Mouse (Mus musculus) layer of hippocampus, postnatal 10 days (tissue): ENCODE measurements around the gene Tbc1d2. TPM values are rescaled to one million over a fixed set of nuclear protein-coding genes. Genes with fewer than 3 reads are reported as not detected.
"Not testable (repeated sequence)": the region's sequence is repeated elsewhere in the genome, so short reads cannot be mapped to it uniquely, and the experiment has no call there.

Experiments
- DNase-seq, 2 experiments: peaks; one replicate each; pipeline ENCODE4 v3.0.0; 2021; ENCODE audit warnings: low spot score in 2 of 2
- total RNA-seq, 2 experiments: library from RNA; stranded (reverse); gene quantifications; 2 replicates each; pipeline ENCODE4 v1.2.3; 2021

Tbc1d2 gene
- total RNA-seq, 2 experiments from 2014 or later = 2.5 to 2.9 TPM

GRCm38 (mm10) chr4:46582024-46582423 lies 68.0 kb downstream of the Tbc1d2 start:
- not testable (repeated sequence) for DNase-seq

GRCm38 (mm10) chr4:46581577-46581976 lies 68.4 kb downstream of the Tbc1d2 start:
- DNase-seq = not testable (repeated sequence)

GRCm38 (mm10) chr4:46580799-46581243 lies 69.2 kb downstream of the Tbc1d2 start:
- DNase-seq = not testable (repeated sequence)

GRCm38 (mm10) chr4:46578796-46579346 lies 71.1 kb downstream of the Tbc1d2 start:
- not testable (repeated sequence) for DNase-seq

- DNase-seq = no peak
These were observed 71.8 kb downstream of the Tbc1d2 start for GRCm38 (mm10) chr4:46578228-46578627.

- not testable (repeated sequence) for DNase-seq
These were observed 74.3 kb downstream of the Tbc1d2 start for GRCm38 (mm10) chr4:46575509-46576284.

GRCm38 (mm10) chr4:46574841-46575240 lies 75.2 kb downstream of the Tbc1d2 start:
- no peak for DNase-seq

GRCm38 (mm10) chr4:46574024-46574753 lies 75.8 kb downstream of the Tbc1d2 start:
- no peak for DNase-seq

GRCm38 (mm10) chr4:46572616-46573015 lies 77.4 kb downstream of the Tbc1d2 start:
- DNase-seq = no peak

- no peak for DNase-seq
These were observed 78.3 kb downstream of the Tbc1d2 start for GRCm38 (mm10) chr4:46571744-46572143.

- DNase-seq = peak; percentile 65 to 71
These were observed 80.3 kb downstream of the Tbc1d2 start for GRCm38 (mm10) chr4:46569671-46570070.

- DNase-seq = no peak
These were observed 81.8 kb downstream of the Tbc1d2 start for GRCm38 (mm10) chr4:46568169-46568568.

GRCm38 (mm10) chr4:46566931-46567671 lies 82.9 kb downstream of the Tbc1d2 start:
- DNase-seq = no peak

GRCm38 (mm10) chr4:46565393-46565955 lies 84.5 kb downstream of the Tbc1d2 start:
- DNase-seq = no peak

- no peak for DNase-seq
These were observed 85.8 kb downstream of the Tbc1d2 start for GRCm38 (mm10) chr4:46564247-46564646.

- no peak for DNase-seq
These were observed 86.2 kb downstream of the Tbc1d2 start for GRCm38 (mm10) chr4:46563847-46564246.

GRCm38 (mm10) chr4:46562841-46563240 lies 87.2 kb downstream of the Tbc1d2 start:
- no peak for DNase-seq

GRCm38 (mm10) chr4:46562037-46562436 lies 88.0 kb downstream of the Tbc1d2 start:
- no peak for DNase-seq

GRCm38 (mm10) chr4:46560069-46560705 lies 89.8 kb downstream of the Tbc1d2 start:
- DNase-seq = no peak
